Mouse (Mus musculus): ENCODE results near the gene Alpl.

DNA sequence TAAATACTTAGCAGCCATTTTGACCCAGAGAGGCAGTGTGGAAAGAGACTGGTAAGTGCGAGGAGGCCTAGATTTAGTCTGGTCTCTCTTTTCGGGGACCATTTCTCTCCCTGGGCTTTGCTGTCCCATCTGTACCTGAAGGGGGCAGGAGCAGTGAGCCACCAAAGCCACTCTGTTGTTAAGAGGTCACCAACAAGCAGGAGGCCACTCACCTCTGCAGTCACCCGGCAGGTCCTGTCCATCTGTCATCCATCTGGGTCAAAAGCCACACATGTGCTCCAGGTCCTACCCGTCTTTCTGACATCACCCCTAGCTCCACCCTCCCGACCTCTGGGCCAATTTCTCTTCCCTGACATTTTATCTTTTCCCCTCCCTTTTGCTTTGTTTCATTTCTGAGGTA is 14.2 kb downstream of the Alpl start:
- TF ChIP-seq CTCF (IDR thresholded peaks at IDR 0.05; ENCODE audit: extremely low read depth, insufficient read depth, insufficient read length, insufficient replicate concordance) (no peak), POLR2A (IDR thresholded peaks at IDR 0.05; ENCODE audit: low read depth, low read length) (no peak)

Measured in spleen, adult 2 months (tissue).